Mouse (Mus musculus) layer of hippocampus, postnatal 36 days (tissue): ENCODE measurements around the gene Stard13. TPM values are rescaled to one million over a fixed set of nuclear protein-coding genes. Genes with fewer than 3 reads are reported as not detected.

Experiments
- DNase-seq, 2 experiments: peaks; one replicate each; pipeline ENCODE4 v3.0.0; 2022
- total RNA-seq, 2 experiments: library from RNA; stranded (reverse); gene quantifications; 2 replicates each; pipeline ENCODE4 v1.2.3; 2021

Stard13 gene
- total RNA-seq, 2 experiments from 2014 or later, result 15.5 to 22.0 TPM

GRCm38 (mm10) chr5:151104354-151105053 is 129.1 kb downstream of the Stard13 start:
- DNase-seq, result no peak

- no peak for DNase-seq
Measured at GRCm38 (mm10) chr5:151103284-151103683, 130.4 kb downstream of the Stard13 start.

DNA sequence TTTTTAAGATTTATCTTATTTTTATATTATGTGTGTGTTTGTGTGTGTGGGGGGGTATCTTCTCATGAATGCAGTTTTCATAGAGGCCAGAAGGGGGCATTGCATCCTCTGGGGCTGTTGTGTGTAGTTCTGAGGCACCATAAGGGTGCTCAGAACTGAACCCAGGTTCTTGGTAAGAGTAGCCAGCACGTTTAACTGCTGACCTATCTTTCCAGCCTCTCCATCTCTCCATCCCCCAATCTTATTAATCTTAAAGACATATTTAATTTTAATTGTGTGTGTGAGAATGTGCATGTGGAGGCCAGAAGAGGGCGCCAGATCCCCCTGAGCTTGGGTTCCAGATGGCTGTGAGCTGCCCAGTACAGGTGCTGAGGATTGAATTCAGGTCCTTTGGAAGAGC is 131.4 kb downstream of the Stard13 start:
- DNase-seq, result no peak

- no peak for DNase-seq
Measured at GRCm38 (mm10) chr5:151096012-151096411, 137.6 kb downstream of the Stard13 start.

DNA sequence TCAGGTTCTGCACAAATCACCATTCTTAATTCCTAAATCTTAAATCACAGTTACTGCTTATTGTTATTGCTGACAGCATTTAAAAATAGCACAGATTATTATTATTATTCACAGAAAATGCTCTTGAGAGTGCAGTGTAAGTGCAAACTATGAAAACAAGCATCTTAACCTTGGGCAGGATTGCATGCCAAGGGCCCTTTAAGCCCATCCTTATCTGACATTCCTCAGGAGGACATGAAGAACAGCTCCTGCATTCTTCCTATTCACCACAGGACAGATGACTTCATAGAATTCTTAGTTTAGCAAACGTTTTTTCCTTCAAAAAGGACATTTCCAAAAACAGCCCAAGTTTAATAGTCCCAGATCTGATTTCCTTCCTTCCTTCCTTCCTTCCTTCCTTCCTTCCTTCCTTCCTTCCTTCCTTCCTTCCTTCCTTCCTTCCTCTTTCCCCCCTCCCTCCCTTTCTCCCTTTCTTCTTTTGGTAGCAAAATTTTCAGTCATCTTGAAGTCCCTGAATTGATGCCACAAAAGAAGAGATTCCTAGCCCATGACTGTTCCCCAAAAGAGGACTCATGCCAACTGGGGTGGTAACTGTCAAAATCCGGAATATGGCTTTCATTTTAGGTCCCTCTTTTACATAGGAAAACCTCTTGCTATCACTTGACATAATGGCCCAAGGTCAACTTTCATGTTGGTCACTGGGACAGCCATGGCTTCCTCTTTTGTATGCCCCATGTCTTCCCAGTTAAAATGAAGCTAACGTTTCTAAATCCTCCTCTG is 140.6 kb downstream of the Stard13 start:
- DNase-seq, result no peak

DNA sequence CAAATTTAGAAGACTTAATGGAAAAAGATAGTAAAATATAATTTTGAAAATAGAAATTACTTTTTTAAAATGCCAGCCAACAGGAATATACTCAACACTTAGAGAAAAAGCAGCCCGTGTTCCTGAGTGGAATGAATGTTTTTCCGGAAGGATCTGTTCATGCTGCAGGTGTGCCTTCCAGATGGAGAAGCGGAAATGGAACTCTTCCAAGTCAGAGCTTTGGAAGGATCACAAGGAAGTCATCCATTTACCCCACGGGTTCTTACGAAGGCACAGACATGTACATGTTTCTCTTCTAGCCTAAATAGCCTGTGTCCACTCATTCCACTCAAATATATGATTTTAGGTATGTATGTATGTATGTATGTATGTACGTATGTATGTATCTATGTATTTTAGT is 142.6 kb downstream of the Stard13 start:
- no peak for DNase-seq

DNA sequence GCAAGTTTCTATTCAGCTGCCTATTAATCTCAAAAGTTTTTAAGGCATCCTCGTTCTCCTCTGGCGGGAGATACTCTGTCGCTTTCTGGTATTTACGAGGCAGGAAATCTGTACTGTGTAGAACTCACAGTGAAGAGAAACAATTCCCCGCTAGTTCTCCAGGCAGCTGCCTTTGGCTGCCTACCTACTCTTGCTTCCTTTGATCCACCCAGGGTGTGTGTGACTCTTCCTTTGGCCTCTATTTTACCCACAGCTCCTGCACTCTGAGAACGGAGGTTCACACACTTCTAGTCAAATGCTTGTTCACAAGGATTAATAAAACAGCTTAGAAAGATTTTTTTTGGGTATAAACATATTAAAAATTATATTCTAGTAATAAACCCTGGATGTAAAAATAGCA is 144.4 kb downstream of the Stard13 start:
- DNase-seq, result no peak

GRCm38 (mm10) chr5:151086425-151087202 is 147.0 kb downstream of the Stard13 start:
- DNase-seq, result no peak

- no peak for DNase-seq
Measured at GRCm38 (mm10) chr5:151085749-151086148, 147.9 kb downstream of the Stard13 start.

DNA sequence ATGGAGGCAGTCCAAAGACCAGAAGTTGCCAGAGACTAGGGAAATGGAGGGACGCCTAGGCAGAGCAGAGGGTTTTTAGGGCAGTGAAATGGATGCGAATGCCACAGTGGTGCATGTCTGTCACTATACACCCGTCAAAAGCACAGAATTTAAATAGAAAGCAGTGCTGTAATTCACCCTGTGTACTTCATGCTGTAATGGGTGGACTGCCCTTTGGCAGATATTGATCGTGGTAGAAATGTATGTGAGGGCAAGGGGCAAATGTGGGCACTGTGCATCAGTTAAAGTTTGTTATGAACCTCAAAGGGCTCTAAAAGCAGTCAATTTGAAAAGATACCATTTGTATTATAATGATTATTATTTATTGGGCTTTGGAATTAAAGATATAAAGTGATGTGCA is 153.4 kb downstream of the Stard13 start:
- no peak for DNase-seq

DNA sequence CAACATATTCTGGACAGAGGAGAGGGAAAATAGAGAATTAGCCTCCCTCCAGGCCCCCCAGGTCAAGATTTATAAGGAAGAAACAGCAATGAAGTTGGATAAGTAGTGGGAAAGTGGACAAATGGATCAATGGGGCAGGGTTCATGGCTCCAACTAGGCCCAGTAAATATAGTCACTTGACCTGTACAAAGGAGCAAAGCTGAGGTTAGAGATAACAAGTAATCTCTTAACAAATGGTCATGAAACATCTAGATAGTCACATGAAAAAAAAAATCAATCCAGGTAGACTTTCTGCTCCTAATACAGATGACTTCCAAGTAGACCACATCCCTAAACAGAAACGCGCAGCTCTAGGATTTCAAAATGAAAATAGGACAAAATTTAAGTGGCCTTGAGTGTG is 155.7 kb downstream of the Stard13 start:
- no peak for DNase-seq

GRCm38 (mm10) chr5:151076917-151077316 is 156.7 kb downstream of the Stard13 start:
- no peak for DNase-seq

- no peak for DNase-seq
Measured at GRCm38 (mm10) chr5:151074282-151074681, 159.4 kb downstream of the Stard13 start.

- DNase-seq, result no peak
Measured at GRCm38 (mm10) chr5:151071430-151071829, 162.2 kb downstream of the Stard13 start.

- no peak for DNase-seq
Measured at GRCm38 (mm10) chr5:151070896-151071295, 162.7 kb downstream of the Stard13 start.

DNA sequence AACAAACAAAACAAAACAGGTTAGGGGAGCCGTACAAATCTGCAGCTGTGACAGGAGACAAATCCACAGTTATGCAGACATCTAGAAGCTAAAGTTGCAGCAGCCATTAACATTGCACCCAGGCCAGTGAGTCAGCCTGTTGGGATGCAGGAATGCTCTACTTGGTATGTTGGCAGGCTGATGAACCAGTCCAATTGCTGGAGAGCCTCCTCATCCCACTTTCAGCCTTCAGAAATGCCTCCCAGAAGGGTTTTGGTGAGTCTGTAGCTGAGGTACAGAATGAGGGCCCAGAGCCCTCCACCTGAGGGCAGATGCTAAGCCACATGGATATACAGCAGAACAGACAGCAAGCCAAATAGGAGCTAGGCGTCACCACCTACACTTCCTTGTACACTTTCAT is 164.1 kb downstream of the Stard13 start:
- no peak for DNase-seq

- DNase-seq, result no peak
Measured at GRCm38 (mm10) chr5:151066016-151066415, 167.6 kb downstream of the Stard13 start.

DNA sequence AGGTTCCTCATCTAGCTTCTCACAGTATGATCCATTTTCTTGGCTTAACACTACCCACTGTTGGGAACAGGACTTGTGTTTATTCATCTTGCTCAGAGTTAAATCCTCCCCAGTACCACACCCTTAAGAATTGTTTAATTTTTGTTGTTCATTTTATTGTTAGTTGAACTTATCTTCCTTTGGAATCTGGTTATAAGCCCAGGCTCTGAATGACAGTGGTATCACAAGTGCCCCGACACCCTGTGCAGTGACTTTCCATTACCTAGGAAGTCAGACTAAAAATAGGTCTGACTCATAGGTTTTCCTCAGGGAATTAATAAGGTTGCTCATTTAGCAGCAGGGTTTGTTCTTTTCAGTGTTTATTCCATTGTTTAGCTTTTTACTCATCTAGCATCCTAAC is 168.4 kb downstream of the Stard13 start:
- DNase-seq, result no peak

- no peak for DNase-seq
Measured at GRCm38 (mm10) chr5:151061942-151062341, 171.7 kb downstream of the Stard13 start.

DNA sequence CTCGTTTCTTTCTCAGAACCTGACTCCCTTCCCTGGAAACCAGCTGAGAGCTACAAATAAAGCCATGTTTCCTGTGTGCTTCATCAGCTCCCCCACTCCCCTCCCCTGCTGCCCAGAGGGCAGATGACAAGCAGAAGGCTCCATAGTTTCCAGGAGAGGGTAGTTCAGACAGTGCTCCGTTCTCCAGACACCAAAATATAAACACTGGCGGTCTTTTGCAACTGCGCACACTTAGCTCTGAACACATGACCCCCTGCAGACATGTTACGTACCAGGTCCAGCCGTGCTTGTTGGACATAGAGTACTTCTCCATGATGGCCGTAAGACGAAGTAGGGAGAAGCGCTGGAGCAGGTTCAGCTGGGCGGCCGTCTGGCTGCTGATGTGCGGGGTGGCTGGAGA is 173.2 kb downstream of the Stard13 start:
- no peak for DNase-seq

GRCm38 (mm10) chr5:151059772-151060171 is 173.9 kb downstream of the Stard13 start:
- DNase-seq, result no peak

DNA sequence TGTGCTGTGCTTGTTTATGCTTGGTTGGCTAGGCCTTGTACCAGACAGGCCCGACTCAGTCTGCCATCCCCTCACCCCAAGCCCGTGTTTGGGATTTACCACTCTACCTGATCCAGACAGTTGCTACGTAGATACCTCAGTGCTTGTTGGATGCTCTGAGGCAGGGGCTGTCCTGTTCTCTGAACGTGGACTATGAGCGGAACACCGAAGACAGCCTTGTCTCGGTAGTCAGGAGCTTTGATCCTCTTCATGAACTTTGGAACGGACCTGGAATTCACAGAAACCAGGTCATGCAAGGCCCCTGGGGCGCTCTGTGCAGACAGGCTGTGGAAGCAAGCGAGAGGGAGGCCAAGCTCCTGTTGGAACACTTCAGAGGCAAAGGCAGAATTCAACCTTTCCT is 174.3 kb downstream of the Stard13 start:
- DNase-seq, result no peak

DNA sequence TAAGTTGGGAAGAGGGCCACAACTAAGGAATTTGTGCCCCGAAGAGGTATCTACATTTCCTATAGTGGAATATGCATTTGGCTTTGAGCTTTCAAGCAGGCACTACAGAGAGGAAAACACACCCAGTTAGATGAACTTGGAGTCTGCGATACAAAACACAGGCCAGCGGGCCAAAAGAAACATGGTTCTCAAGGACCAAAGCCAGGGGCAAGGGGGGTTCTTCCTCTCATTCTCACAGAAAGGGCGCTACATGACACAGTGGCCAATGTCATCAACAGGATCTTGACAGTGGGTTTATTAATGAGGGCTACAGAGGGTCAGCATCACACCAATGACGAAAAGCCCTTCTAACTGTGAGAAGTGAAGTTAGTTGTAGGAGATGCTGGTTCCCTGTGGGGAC is 175.9 kb downstream of the Stard13 start:
- DNase-seq, result no peak
